Mouse (Mus musculus): ENCODE results near the gene Hist1h4d. TPM values are rescaled to one million over a fixed set of nuclear protein-coding genes. Genes with fewer than 3 reads are reported as not detected.
A peak's percentile ranks its signal among the peaks of the same experiment; 100 is the strongest.
"Not testable (repeated sequence)": the region's sequence is repeated elsewhere in the genome, so short reads cannot be mapped to it uniquely, and the experiment has no call there.

Gene Hist1h4d
- total and polyA plus RNA-seq, 3 experiments: 11.7 to 1,889 TPM; not detected in 1

- H3K4me1 ChIP-seq (ENCODE audit: control insufficient read depth in 1 of 2, insufficient read depth in 2 of 2, low read length in 2 of 2): peaks cover 4 to 8% of the 10 kb centered on the region in 2 experiments; a peak in 3 of 4 replicates
Measured at GRCm38 (mm10) chr13:23564482-23564881, 16.9 kb upstream of the Hist1h4d start.

GRCm38 (mm10) chr13:23570261-23571021 is 11.0 kb upstream of the Hist1h4d start:
- H3K9me3 ChIP-seq (replicated peaks; ENCODE audit: insufficient read depth, low read length); H3K79me2 ChIP-seq (ENCODE audit: control insufficient read depth, insufficient read depth, low read length, poor library complexity); H3K4me1 ChIP-seq (ENCODE audit: control insufficient read depth in 1 of 2, insufficient read depth in 2 of 2, low read length in 2 of 2); H3K27me3 ChIP-seq (ENCODE audit: control insufficient read depth in 1 of 2, insufficient read depth in 2 of 2, low read length in 2 of 2): not testable (repeated sequence)
- peak overlapping the region; percentile 2 to 42 for H3K4me3 ChIP-seq (ENCODE audit: control insufficient read depth in 1 of 2, insufficient read depth in 1 of 2, low read depth in 2 of 2, low read length in 2 of 2)
- peak overlapping the region; percentile 82 for H3K9ac ChIP-seq (ENCODE audit: control insufficient read depth, low read depth, low read length, poor library complexity, severe bottlenecking)
- peaks cover 0 to 21% of the 10 kb centered on the region in 2 experiments; a peak in 2 of 4 replicates for H3K36me3 ChIP-seq (ENCODE audit: control insufficient read depth in 1 of 2, insufficient read depth in 2 of 2, low read length in 2 of 2)
- peak; percentile 82 for DNase-seq (ENCODE audit: low read depth, low spot score)
- H3K27ac ChIP-seq (ENCODE audit: control insufficient read depth, low read depth, low read length): peak overlapping the region; percentile 98
- peak; percentile 71 to 86 for TF ChIP-seq POLR2A (IDR thresholded peaks at IDR 0.05; ENCODE audit: control insufficient read depth in 1 of 2, insufficient read depth in 1 of 2, low read depth in 1 of 2, low read length in 2 of 2, poor library complexity in 1 of 2)

More at GRCm38 (mm10) chr13:23564482-23564881, 16.9 kb upstream of the Hist1h4d start:
- Histone ChIP-seq H3K9me3 (replicated peaks; ENCODE audit: insufficient read depth, low read length) (no peaks in the 10 kb centered on the region), H3K4me3 (ENCODE audit: control insufficient read depth in 1 of 2, insufficient read depth in 1 of 2, low read depth in 2 of 2, low read length in 2 of 2) (no peak overlapping the region), H3K27me3 (ENCODE audit: control insufficient read depth in 1 of 2, insufficient read depth in 2 of 2, low read length in 2 of 2) (no peaks in the 10 kb centered on the region), H3K36me3 (ENCODE audit: control insufficient read depth in 1 of 2, insufficient read depth in 2 of 2, low read length in 2 of 2) (peaks cover 0 to 24% of the 10 kb centered on the region in 2 experiments; a peak in 2 of 4 replicates), H3K27ac (ENCODE audit: control insufficient read depth, low read depth, low read length) (peak overlapping the region; percentile 100; the same call in 1 of the 2 replicates), H3K79me2 (ENCODE audit: control insufficient read depth, insufficient read depth, low read length, poor library complexity) (no peaks in the 10 kb centered on the region; the same call in 1 of the 2 replicates), H3K9ac (ENCODE audit: control insufficient read depth, low read depth, low read length, poor library complexity, severe bottlenecking) (no peak overlapping the region)
- no peak for TF ChIP-seq CTCF (IDR thresholded peaks at IDR 0.05 in 2 of 3, conservative IDR thresholded peaks at IDR 0.05 in 1 of 3; ENCODE audit: control insufficient read depth in 1 of 3, insufficient read depth in 1 of 3, low read depth in 2 of 3, low read length in 3 of 3, poor library complexity in 1 of 3, severe bottlenecking in 1 of 3)
- no peak for TF ChIP-seq RAD21 (IDR thresholded peaks at IDR 0.05; ENCODE audit: low read depth, low read length)
- no peak for TF ChIP-seq GATA1 (IDR thresholded peaks at IDR 0.05; ENCODE audit: low read depth, low read length)
- TF ChIP-seq TAL1 (IDR thresholded peaks at IDR 0.05; ENCODE audit: low read length): no peak
- DNase-seq (ENCODE audit: low read depth, low spot score): no peak

- Histone ChIP-seq H3K27me3 (ENCODE audit: control insufficient read depth in 1 of 2, insufficient read depth in 2 of 2, low read length in 2 of 2) (no peaks in the 10 kb centered on the region), H3K4me3 (ENCODE audit: control insufficient read depth in 1 of 2, insufficient read depth in 1 of 2, low read depth in 2 of 2, low read length in 2 of 2) (peak within 1 kb of the TSS; percentile 4 to 42), H3K79me2 (ENCODE audit: control insufficient read depth, insufficient read depth, low read length, poor library complexity) (peaks cover 3% of the 10 kb centered on the region; the same call in 1 of the 2 replicates), H3K9me3 (replicated peaks; ENCODE audit: insufficient read depth, low read length) (no peaks in the 10 kb centered on the region), H3K4me1 (ENCODE audit: control insufficient read depth in 1 of 2, insufficient read depth in 2 of 2, low read length in 2 of 2) (no peaks in the 10 kb centered on the region; a peak in 1 of 4 replicates), H3K27ac (ENCODE audit: control insufficient read depth, low read depth, low read length) (peak within 1 kb of the TSS; percentile 98), H3K9ac (ENCODE audit: control insufficient read depth, low read depth, low read length, poor library complexity, severe bottlenecking) (peak within 1 kb of the TSS; percentile 99), H3K36me3 (ENCODE audit: control insufficient read depth in 1 of 2, insufficient read depth in 2 of 2, low read length in 2 of 2) (peaks cover 0 to 21% of the 10 kb centered on the region in 2 experiments; a peak in 2 of 4 replicates)
- DNase-seq (ENCODE audit: low read depth, low spot score): peak; percentile 97
- TF ChIP-seq USF1 (IDR thresholded peaks at IDR 0.05; ENCODE audit: low read depth, low read length) (no peak), TBP (IDR thresholded peaks at IDR 0.05; ENCODE audit: low read depth, low read length) (peak; percentile 99), POLR2AphosphoS5 (IDR thresholded peaks at IDR 0.05; ENCODE audit: borderline replicate concordance, low read depth, low read length) (peak; percentile 95; the same call in 1 of the 2 replicates), ELF1 (IDR thresholded peaks at IDR 0.05; ENCODE audit: low read depth, low read length) (no peak), POLR2A (IDR thresholded peaks at IDR 0.05; ENCODE audit: control insufficient read depth in 1 of 2, insufficient read depth in 1 of 2, low read depth in 1 of 2, low read length in 2 of 2, poor library complexity in 1 of 2) (peak; percentile 11 to 80; a peak in 1 of 4 replicates)
Measured at GRCm38 (mm10) chr13:23571022-23571503, 10.3 kb upstream of the Hist1h4d start, which contains the start of the genes Hist1h2ae and Hist1h2bg. Hist1h2ae (minus strand) TSS chr13:23571220. Hist1h2bg (plus strand) TSS chr13:23571396.

All from MEL (cell line).